Mouse (Mus musculus): ENCODE data around the gene Scgb2b3.

The Scgb2b3 gene

DNA sequence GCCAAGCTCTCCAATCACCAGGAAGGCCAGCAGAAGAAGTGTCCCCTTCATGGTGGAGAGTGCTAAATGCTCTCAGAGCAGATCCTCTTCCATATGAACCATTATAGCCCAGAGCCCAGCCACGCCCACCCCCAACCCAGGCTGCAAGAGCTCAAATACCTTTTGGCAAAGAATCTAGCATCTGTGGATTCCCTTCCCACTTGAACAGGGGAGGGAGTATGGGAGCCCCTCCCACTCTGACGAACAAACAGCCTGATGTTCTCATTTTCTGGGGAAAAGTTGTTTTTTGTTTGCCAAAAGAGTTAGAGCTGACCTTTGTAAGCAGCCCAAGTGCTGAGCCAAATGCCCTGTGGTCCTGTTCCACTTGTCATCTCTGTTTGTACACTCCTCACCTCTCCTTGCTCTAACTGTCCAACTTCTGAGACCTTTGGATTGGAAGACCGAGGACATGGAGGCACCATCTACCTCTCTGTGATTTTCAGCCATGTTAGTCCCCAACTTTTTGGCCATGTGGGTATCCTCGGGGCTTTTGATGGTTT is at the start of gene Scgb2b3:
Gene Scgb2b3, minus strand, starts transcription at position 51 of the 539 bp plus-strand sequence.
- no peak for DNase-seq (ENCODE audit: low spot score in 2 of 2)

GRCm38 (mm10) chr7:31375292-31375691 is 13.4 kb upstream of the Scgb2b3 start, which contains the start of gene Scgb1b3:
TSS of gene Scgb1b3 (plus strand) at chr7:31375592.
- no peak for DNase-seq (ENCODE audit: low spot score in 2 of 2)

Data from heart, adult 9 months (tissue).